Mouse (Mus musculus) mouse embryonic stem cell (cell line): ENCODE results near the gene Fam207a.

Source experiments
- in situ Hi-C, 2 experiments: fragments of 300-500 bp; cut with MboI; formaldehyde crosslinking; loops; 1 replicate in 1 of 2; 3 replicates in 1 of 2; pipeline ENCODE4 v1.14.3; 2019 to 2020; ENCODE audit warnings: low sequenced_read_pairs in 2 of 2, low pct_unique_long_range_greater_than_20kb in 1 of 2, mixed read lengths in 1 of 2; ENCODE audit not compliant: unreplicated experiment in 1 of 2

The Fam207a gene

GRCm38 (mm10) chr10:77470763-77471162 is 44.8 kb downstream of the Fam207a start:
- in situ Hi-C loops = no loop called here

GRCm38 (mm10) chr10:77468675-77469074 is 46.9 kb downstream of the Fam207a start:
- in situ Hi-C loops = no loop called here

- in situ Hi-C loops = no loop called here
Measured at GRCm38 (mm10) chr10:77467407-77467806, 48.2 kb downstream of the Fam207a start.

- in situ Hi-C loops = no loop called here
Measured at GRCm38 (mm10) chr10:77465902-77466301, 49.7 kb downstream of the Fam207a start.

GRCm38 (mm10) chr10:77464181-77464936 is 51.2 kb downstream of the Fam207a start:
- in situ Hi-C loops = no loop called here

GRCm38 (mm10) chr10:77461161-77461560 is 54.4 kb downstream of the Fam207a start:
- in situ Hi-C loops = no loop called here

GRCm38 (mm10) chr10:77457701-77458100 is 57.9 kb downstream of the Fam207a start:
- in situ Hi-C loops = no loop called here

GRCm38 (mm10) chr10:77456507-77456906 is 59.1 kb downstream of the Fam207a start:
- in situ Hi-C loops = no loop called here

GRCm38 (mm10) chr10:77455251-77456010 is 60.2 kb downstream of the Fam207a start:
- in situ Hi-C loops = no loop called here

GRCm38 (mm10) chr10:77454795-77455194 is 60.8 kb downstream of the Fam207a start:
- in situ Hi-C loops = no loop called here

GRCm38 (mm10) chr10:77451822-77452221 is 63.8 kb downstream of the Fam207a start:
- in situ Hi-C loops = no loop called here

- in situ Hi-C loops = no loop called here
Measured at GRCm38 (mm10) chr10:77450159-77450464, 65.5 kb downstream of the Fam207a start.

- in situ Hi-C loops = no loop called here
Measured at GRCm38 (mm10) chr10:77449315-77450158, 66.0 kb downstream of the Fam207a start.

GRCm38 (mm10) chr10:77448698-77449247 is 66.8 kb downstream of the Fam207a start:
- in situ Hi-C loops = no loop called here

- in situ Hi-C loops = no loop called here
Measured at GRCm38 (mm10) chr10:77448209-77448608, 67.4 kb downstream of the Fam207a start.

- in situ Hi-C loops = no loop called here
Measured at GRCm38 (mm10) chr10:77447755-77448154, 67.8 kb downstream of the Fam207a start.

GRCm38 (mm10) chr10:77442250-77442649 is 73.3 kb downstream of the Fam207a start:
- in situ Hi-C loops = no loop called here

- in situ Hi-C loops = no loop called here
Measured at GRCm38 (mm10) chr10:77441812-77442211, 73.8 kb downstream of the Fam207a start.
